Mouse (Mus musculus) limb, embryonic 14.5 days (tissue): ENCODE measurements around the gene Nol6. TPM values are rescaled to one million over a fixed set of nuclear protein-coding genes. Genes with fewer than 3 reads are reported as not detected.

Experiments used
- ATAC-seq: fragments of 200-750 bp; cut with Nextera tagmentation; 2 replicates; pipeline ENCODE4 v1.8.0; 2017; ENCODE audit warnings: low read depth, moderate number of reproducible peaks, moderate TSS enrichment; ENCODE audit not compliant: low FRiP score
- DNase-seq: peaks from one replicate; pipeline ENCODE4 v3.0.0-alpha.2; 2015; ENCODE audit warnings: low spot score
- H3K27ac ChIP-seq: fragments of 300-500 bp; sonication (generic); replicated peaks from 2 replicates; pipeline ENCODE4 v1.5.1; 2014; ENCODE audit warnings: low read depth, mild to moderate bottlenecking, low read length, moderate library complexity, mixed read lengths
- H3K27me3 ChIP-seq: fragments of 300-500 bp; sonication (generic); 2 replicates; pipeline ENCODE4 v1.6.1; 2014; ENCODE audit warnings: low read length, mixed read lengths; ENCODE audit not compliant: control insufficient read depth, insufficient read depth
- H3K36me3 ChIP-seq: fragments of 300-500 bp; sonication (generic); 2 replicates; pipeline ENCODE4 v1.6.1; 2014; ENCODE audit warnings: mild to moderate bottlenecking, low read length, moderate library complexity, mixed read lengths; ENCODE audit not compliant: control insufficient read depth, insufficient read depth
- H3K4me1 ChIP-seq: fragments of 300-500 bp; sonication (generic); 2 replicates; pipeline ENCODE4 v1.6.1; 2014; ENCODE audit warnings: antibody characterized with exemption, low read length, mixed read lengths; ENCODE audit not compliant: control insufficient read depth, insufficient read depth
- H3K4me2 ChIP-seq: fragments of 300-500 bp; sonication (generic); replicated peaks from 2 replicates; pipeline ENCODE4 v1.6.1; 2014; ENCODE audit warnings: low read depth, mild to moderate bottlenecking, low read length, moderate library complexity; ENCODE audit not compliant: severe bottlenecking
- H3K4me3 ChIP-seq: fragments of 300-500 bp; sonication (generic); replicated peaks from 2 replicates; pipeline ENCODE4 v1.5.1; 2014; ENCODE audit warnings: low read length
- H3K9ac ChIP-seq: fragments of 300-500 bp; sonication (generic); 2 replicates; pipeline ENCODE4 v1.6.1; 2014; ENCODE audit warnings: mild to moderate bottlenecking, low read depth, low read length, moderate library complexity; ENCODE audit not compliant: severe bottlenecking
- H3K9me3 ChIP-seq: fragments of 300-500 bp; sonication (generic); 2 replicates; pipeline ENCODE4 v1.6.1; 2016; ENCODE audit warnings: low read length; ENCODE audit not compliant: control insufficient read depth
- POLR2A ChIP-seq: fragments of 200-500 bp; IDR thresholded peaks from 2 replicates; pipeline ENCODE4 v1.8.0; 2012; ENCODE audit warnings: inconsistent platforms, mild to moderate bottlenecking, moderate library complexity, borderline replicate concordance; ENCODE audit not compliant: insufficient read depth, insufficient read length; ENCODE audit errors: extremely low read depth
- WGBS: fragments of 180-500 bp; shearing (Covaris S2); extraction: QIAGEN DNeasy Blood & Tissue Kit; methylation state at CpG from one replicate; pipeline ENCODE4 v1.1.7; 2014; 5-methylcytosine and 5-hydroxymethylcytosine counted together
- polyA plus RNA-seq, 2 experiments: library from polyadenylated mRNA; depleted of rRNA in 1 of 2; stranded (reverse) in 1 of 2; unstranded in 1 of 2; fragments of >200 nt; fragmentation: Nextera tagmentation in 1 of 2; extraction: Ambion mirVana in 1 of 2; gene quantifications; 2 replicates each; pipeline versions ENCODE4 v1.2.1 to v1.2.3; 2012 to 2014

The Nol6 gene
- polyA plus RNA-seq, 2 experiments = 29.2 to 39.1 TPM

- Histone ChIP-seq H3K36me3 (no peaks in the 10 kb centered on the region), H3K4me3 (no peak overlapping the region), H3K4me1 (no peaks in the 10 kb centered on the region), H3K9me3 (no peaks in the 10 kb centered on the region), H3K9ac (no peak overlapping the region), H3K27me3 (no peaks in the 10 kb centered on the region), H3K27ac (no peak overlapping the region), H3K4me2 (no peak overlapping the region)
- DNase-seq (no peak), ATAC-seq (no peak)
- 96% methylated on average over 1 of the region's 1 CpGs for WGBS
- TF ChIP-seq POLR2A = no peak
Observed at GRCm38 (mm10) chr4:41158251-41158650, 34.0 kb upstream of the Nol6 start.

- no peak for TF ChIP-seq POLR2A
Observed at GRCm38 (mm10) chr4:41156961-41157360, 32.7 kb upstream of the Nol6 start.

DNA sequence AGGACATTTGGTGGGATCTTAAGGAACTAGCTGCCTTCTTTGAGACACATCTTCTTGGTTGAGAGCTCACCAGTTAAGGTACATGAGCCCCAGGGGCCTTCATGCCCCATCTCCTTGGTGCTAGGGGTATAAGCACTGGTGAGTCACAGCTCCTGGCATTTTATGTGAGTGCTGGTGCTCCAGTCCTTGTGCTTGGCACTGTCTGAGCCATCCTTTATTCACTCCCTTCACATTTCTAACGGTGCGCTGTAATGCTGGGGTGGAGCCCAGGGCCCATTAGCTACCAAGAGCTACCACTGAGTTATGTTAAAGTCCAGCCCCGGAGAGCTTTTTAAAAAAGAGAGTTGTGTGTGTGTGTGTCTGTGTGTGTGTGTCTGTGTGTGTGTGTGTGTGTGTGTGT is 28.9 kb upstream of the Nol6 start:
- peaks cover 4% of the 10 kb centered on the region; the same call in 1 of the 2 replicates for H3K36me3 ChIP-seq
- H3K4me2 ChIP-seq = no peak overlapping the region
- no peaks in the 10 kb centered on the region for H3K27me3 ChIP-seq
- H3K4me1 ChIP-seq = no peaks in the 10 kb centered on the region
- 83% methylated on average over 3 of the region's 3 CpGs for WGBS
- H3K27ac ChIP-seq = no peak overlapping the region
- H3K4me3 ChIP-seq = no peak overlapping the region
- no peak overlapping the region for H3K9ac ChIP-seq
- no peaks in the 10 kb centered on the region for H3K9me3 ChIP-seq
- TF ChIP-seq POLR2A = no peak
- ATAC-seq (no peak), DNase-seq (no peak)

More at GRCm38 (mm10) chr4:41156961-41157360, 32.7 kb upstream of the Nol6 start:
- H3K27me3 ChIP-seq = no peaks in the 10 kb centered on the region
- H3K4me2 ChIP-seq = no peak overlapping the region
- no peak for DNase-seq
- no peaks in the 10 kb centered on the region for H3K4me1 ChIP-seq
- WGBS = 85% methylated on average over 9 of the region's 9 CpGs
- H3K36me3 ChIP-seq = no peaks in the 10 kb centered on the region
- ATAC-seq = no peak
- H3K9ac ChIP-seq = no peak overlapping the region
- no peaks in the 10 kb centered on the region for H3K9me3 ChIP-seq
- no peak overlapping the region for H3K27ac ChIP-seq
- no peak overlapping the region for H3K4me3 ChIP-seq

DNA sequence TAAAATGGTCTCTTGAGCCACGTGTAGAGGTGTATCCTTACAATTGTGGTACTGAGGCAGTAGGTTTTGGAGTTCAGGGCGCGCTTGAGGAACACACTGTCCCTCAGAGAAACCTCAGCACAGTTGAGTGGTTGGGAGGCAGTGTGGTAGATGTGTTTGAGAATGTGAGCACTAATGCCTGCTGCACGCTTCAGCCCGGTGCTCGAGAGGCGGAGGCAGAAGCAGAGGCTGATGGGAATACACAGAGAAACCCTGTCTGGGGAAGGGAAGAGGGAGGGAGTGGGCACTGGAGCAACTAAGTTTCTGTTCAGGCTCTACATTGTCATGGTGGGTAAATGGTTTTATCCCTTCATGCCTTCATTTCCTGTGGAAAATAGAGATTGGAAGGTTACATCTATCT is 26.9 kb upstream of the Nol6 start:
- TF ChIP-seq POLR2A = no peak
- no peak overlapping the region for H3K27ac ChIP-seq
- peaks cover 4% of the 10 kb centered on the region; the same call in 1 of the 2 replicates for H3K36me3 ChIP-seq
- no peaks in the 10 kb centered on the region for H3K9me3 ChIP-seq
- H3K9ac ChIP-seq = no peak overlapping the region
- no peak overlapping the region for H3K4me3 ChIP-seq
- ATAC-seq (no peak), DNase-seq (no peak)
- no peaks in the 10 kb centered on the region for H3K4me1 ChIP-seq
- 95% methylated on average over 7 of the region's 7 CpGs for WGBS
- no peak overlapping the region for H3K4me2 ChIP-seq
- no peaks in the 10 kb centered on the region for H3K27me3 ChIP-seq

DNA sequence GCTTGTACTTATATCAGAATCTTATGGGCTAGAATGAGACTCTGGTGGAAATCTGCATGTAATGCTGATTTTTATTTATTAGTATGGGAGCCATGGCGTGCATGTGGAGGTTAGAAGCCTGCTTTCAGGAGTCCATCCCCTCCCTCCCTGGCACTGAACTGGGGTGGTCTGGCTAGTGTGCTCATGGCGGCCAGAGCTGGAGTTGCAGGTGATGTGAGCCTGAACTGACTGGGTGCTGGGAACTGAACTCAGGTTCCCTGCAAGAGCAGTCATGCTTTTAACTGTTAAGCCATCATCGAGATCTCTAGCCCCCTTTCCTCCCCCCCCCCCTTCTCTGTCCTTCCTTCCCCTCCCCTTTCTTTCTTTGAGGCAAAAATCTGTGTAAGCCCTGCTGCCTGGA is 25.6 kb upstream of the Nol6 start:
- H3K9me3 ChIP-seq = no peaks in the 10 kb centered on the region
- no peak overlapping the region for H3K4me2 ChIP-seq
- WGBS = 76% methylated on average over 3 of the region's 3 CpGs
- H3K36me3 ChIP-seq = peaks cover 4% of the 10 kb centered on the region
- H3K9ac ChIP-seq = no peak overlapping the region
- ATAC-seq = no peak
- no peak overlapping the region for H3K27ac ChIP-seq
- H3K27me3 ChIP-seq = no peaks in the 10 kb centered on the region
- no peak for DNase-seq
- no peak for TF ChIP-seq POLR2A
- H3K4me1 ChIP-seq = no peaks in the 10 kb centered on the region
- H3K4me3 ChIP-seq = no peak overlapping the region

GRCm38 (mm10) chr4:41142601-41143000 is 18.3 kb upstream of the Nol6 start:
- ATAC-seq = no peak
- H3K4me1 ChIP-seq = no peaks in the 10 kb centered on the region
- DNase-seq = no peak
- no peaks in the 10 kb centered on the region for H3K9me3 ChIP-seq
- H3K9ac ChIP-seq = no peak overlapping the region
- WGBS = 75% methylated on average over 2 of the region's 2 CpGs
- no peak overlapping the region for H3K4me3 ChIP-seq
- H3K4me2 ChIP-seq = no peak overlapping the region
- peaks cover 29% of the 10 kb centered on the region for H3K36me3 ChIP-seq
- H3K27me3 ChIP-seq = no peaks in the 10 kb centered on the region
- no peak overlapping the region for H3K27ac ChIP-seq
- TF ChIP-seq POLR2A = no peak
